Mouse (Mus musculus) neural tube, embryonic 13.5 days (tissue): Measurements from ENCODE around the gene Lrsam1. TPM values are rescaled to one million over a fixed set of nuclear protein-coding genes. Genes with fewer than 3 reads are reported as not detected.
A peak's percentile ranks its signal among the peaks of the same experiment; 100 is the strongest.

ENCODE experiments used
- ATAC-seq: fragments of 200-750 bp; cut with Nextera tagmentation; 2 replicates; pipeline ENCODE4 v1.8.0; 2017; ENCODE audit warnings: low read depth, mild to moderate bottlenecking, moderate TSS enrichment, moderate library complexity
- H3K27ac ChIP-seq: fragments of 300-500 bp; sonication (generic); replicated peaks from 2 replicates; pipeline ENCODE4 v1.5.1; 2015; ENCODE audit warnings: moderate library complexity, mild to moderate bottlenecking, inconsistent platforms
- H3K27me3 ChIP-seq: fragments of 300-500 bp; sonication (generic); 2 replicates; pipeline ENCODE4 v1.6.1; 2015; ENCODE audit warnings: mild to moderate bottlenecking, inconsistent platforms
- H3K36me3 ChIP-seq: fragments of 300-500 bp; sonication (generic); 2 replicates; pipeline ENCODE4 v1.6.1; 2015; ENCODE audit warnings: mild to moderate bottlenecking, inconsistent platforms
- H3K4me1 ChIP-seq: fragments of 300-500 bp; sonication (generic); replicated peaks from 2 replicates; pipeline ENCODE4 v1.6.1; 2015; ENCODE audit warnings: inconsistent platforms
- H3K4me2 ChIP-seq: fragments of 300-500 bp; sonication (generic); 2 replicates; pipeline ENCODE4 v1.6.1; 2015; ENCODE audit warnings: inconsistent platforms, mild to moderate bottlenecking, moderate library complexity
- H3K4me3 ChIP-seq: fragments of 300-500 bp; sonication (generic); 2 replicates; pipeline ENCODE4 v1.5.1; 2015; ENCODE audit warnings: mild to moderate bottlenecking, inconsistent platforms
- H3K9ac ChIP-seq: fragments of 300-500 bp; sonication (generic); 2 replicates; pipeline ENCODE4 v1.6.1; 2015; ENCODE audit warnings: moderate library complexity, mild to moderate bottlenecking, inconsistent platforms
- H3K9me3 ChIP-seq: fragments of 300-500 bp; sonication (generic); 2 replicates; pipeline ENCODE4 v1.6.1; 2016; ENCODE audit warnings: inconsistent platforms
- WGBS: fragments of 180-500 bp; shearing (Covaris S2); methylation state at CpG from one replicate; pipeline ENCODE4 v1.1.7; 2015; 5-methylcytosine and 5-hydroxymethylcytosine counted together
- polyA plus RNA-seq: library from polyadenylated mRNA; unstranded; fragments of >200 nt; fragmentation: Nextera tagmentation; extraction: Ambion mirVana; gene quantifications from 2 replicates; pipeline ENCODE4 v1.2.1, GENCODE M21; 2015

Lrsam1 gene
- polyA plus RNA-seq, 1 experiment from 2014 or later = 27.3 TPM

- H3K4me1 ChIP-seq = peaks cover 21% of the 10 kb centered on the region
- peak overlapping the region; percentile 99 for H3K4me2 ChIP-seq
- no peak for ATAC-seq
- H3K27me3 ChIP-seq = no peaks in the 10 kb centered on the region
- no peak overlapping the region for H3K27ac ChIP-seq
- H3K9ac ChIP-seq = peak overlapping the region; percentile 27; the same call in 1 of the 2 replicates
- 3% methylated on average over 4 of the region's 4 CpGs for WGBS
- no peaks in the 10 kb centered on the region for H3K36me3 ChIP-seq
- no peaks in the 10 kb centered on the region for H3K9me3 ChIP-seq
- H3K4me3 ChIP-seq = peak overlapping the region; percentile 88
Observed at GRCm38 (mm10) chr2:32982700-32983099, 21.3 kb upstream of the Lrsam1 start.

GRCm38 (mm10) chr2:32981725-32982271, 20.4 kb upstream of the Lrsam1 start, which contains the start of gene Slc2a8:
Gene Slc2a8, minus strand, starts transcription at chr2:32982083.
- no peaks in the 10 kb centered on the region for H3K9me3 ChIP-seq
- peak within 1 kb of the TSS; percentile 88 for H3K4me3 ChIP-seq
- H3K4me2 ChIP-seq = peak within 1 kb of the TSS; percentile 99
- H3K9ac ChIP-seq = peak within 1 kb of the TSS; percentile 92
- no peaks in the 10 kb centered on the region for H3K27me3 ChIP-seq
- H3K27ac ChIP-seq = peak within 1 kb of the TSS; percentile 81
- H3K4me1 ChIP-seq = peaks cover 23% of the 10 kb centered on the region
- peak; percentile 99 for ATAC-seq
- WGBS = under 1% methylated on average over 43 of the region's 50 CpGs
- H3K36me3 ChIP-seq = no peaks in the 10 kb centered on the region

GRCm38 (mm10) chr2:32981281-32981680, 19.9 kb upstream of the Lrsam1 start:
- Histone ChIP-seq H3K9me3 (no peaks in the 10 kb centered on the region), H3K4me3 (peak overlapping the region; percentile 88), H3K27me3 (no peaks in the 10 kb centered on the region), H3K4me2 (peak overlapping the region; percentile 99), H3K9ac (peak overlapping the region; percentile 92), H3K36me3 (peaks cover 3% of the 10 kb centered on the region), H3K4me1 (peaks cover 25% of the 10 kb centered on the region), H3K27ac (peak overlapping the region; percentile 81)
- ATAC-seq = peak; percentile 54
- WGBS = 3% methylated on average over 23 of the region's 23 CpGs

GRCm38 (mm10) chr2:32979675-32980074, 18.3 kb upstream of the Lrsam1 start:
- Histone ChIP-seq H3K4me2 (no peak overlapping the region), H3K27me3 (no peaks in the 10 kb centered on the region), H3K4me1 (peaks cover 25% of the 10 kb centered on the region), H3K4me3 (no peak overlapping the region), H3K27ac (no peak overlapping the region), H3K9ac (peak overlapping the region; percentile 31; the same call in 1 of the 2 replicates), H3K36me3 (peaks cover 19% of the 10 kb centered on the region), H3K9me3 (no peaks in the 10 kb centered on the region)
- ATAC-seq = no peak
- 86% methylated on average over 7 of the region's 7 CpGs for WGBS

GRCm38 (mm10) chr2:32978675-32979074, 17.3 kb upstream of the Lrsam1 start:
- Histone ChIP-seq H3K4me2 (no peak overlapping the region), H3K27ac (no peak overlapping the region)

GRCm38 (mm10) chr2:32977114-32977513, 15.7 kb upstream of the Lrsam1 start:
- H3K36me3 ChIP-seq = peaks cover 42% of the 10 kb centered on the region
- peak overlapping the region; percentile 18; the same call in 1 of the 2 replicates for H3K9ac ChIP-seq
- 79% methylated on average over 5 of the region's 5 CpGs for WGBS
- H3K4me3 ChIP-seq = no peak overlapping the region
- H3K4me2 ChIP-seq = no peak overlapping the region
- H3K4me1 ChIP-seq = peaks cover 17% of the 10 kb centered on the region
- no peak overlapping the region for H3K27ac ChIP-seq
- no peaks in the 10 kb centered on the region for H3K27me3 ChIP-seq
- no peaks in the 10 kb centered on the region for H3K9me3 ChIP-seq
- no peak for ATAC-seq

More at GRCm38 (mm10) chr2:32978675-32979074, 17.3 kb upstream of the Lrsam1 start:
- no peak for ATAC-seq
- peaks cover 25% of the 10 kb centered on the region for H3K4me1 ChIP-seq
- no peaks in the 10 kb centered on the region for H3K9me3 ChIP-seq
- H3K27me3 ChIP-seq = no peaks in the 10 kb centered on the region
- H3K36me3 ChIP-seq = peaks cover 29% of the 10 kb centered on the region
- no peak overlapping the region for H3K4me3 ChIP-seq
- H3K9ac ChIP-seq = no peak overlapping the region
- WGBS = 83% methylated on average over 3 of the region's 3 CpGs

GRCm38 (mm10) chr2:32974216-32974615, 12.8 kb upstream of the Lrsam1 start:
- Histone ChIP-seq H3K27ac (no peak overlapping the region), H3K9me3 (no peaks in the 10 kb centered on the region), H3K4me1 (peaks cover 15% of the 10 kb centered on the region), H3K4me3 (no peak overlapping the region), H3K4me2 (no peak overlapping the region), H3K36me3 (peaks cover 42% of the 10 kb centered on the region), H3K27me3 (no peaks in the 10 kb centered on the region), H3K9ac (no peak overlapping the region)
- WGBS = 89% methylated on average over 8 of the region's 8 CpGs
- no peak for ATAC-seq

GRCm38 (mm10) chr2:32971235-32971634, 9.8 kb upstream of the Lrsam1 start:
- 26% methylated on average over 9 of the region's 9 CpGs for WGBS
- H3K36me3 ChIP-seq = peaks cover 38% of the 10 kb centered on the region
- H3K9me3 ChIP-seq = no peaks in the 10 kb centered on the region
- H3K27ac ChIP-seq = no peak overlapping the region
- H3K4me3 ChIP-seq = no peak overlapping the region
- no peaks in the 10 kb centered on the region for H3K27me3 ChIP-seq
- H3K4me1 ChIP-seq = peaks cover 28% of the 10 kb centered on the region
- ATAC-seq = no peak
- H3K9ac ChIP-seq = no peak overlapping the region
- no peak overlapping the region for H3K4me2 ChIP-seq

GRCm38 (mm10) chr2:32969326-32969725, 7.9 kb upstream of the Lrsam1 start:
- Histone ChIP-seq H3K4me2 (no peak overlapping the region), H3K36me3 (peaks cover 28% of the 10 kb centered on the region), H3K4me3 (no peak overlapping the region), H3K9me3 (no peaks in the 10 kb centered on the region), H3K27me3 (no peaks in the 10 kb centered on the region), H3K27ac (no peak overlapping the region), H3K9ac (0 out of 2 replicates have a peak overlapping the region, but pooled peaks have one; percentile 38), H3K4me1 (peaks cover 38% of the 10 kb centered on the region)
- WGBS = 91% methylated on average over 8 of the region's 8 CpGs
- ATAC-seq = no peak

GRCm38 (mm10) chr2:32968024-32968614, 6.7 kb upstream of the Lrsam1 start:
- Histone ChIP-seq H3K4me2 (peak overlapping the region; percentile 87), H3K4me3 (peak overlapping the region; percentile 59), H3K9ac (peak overlapping the region; percentile 76), H3K27me3 (no peaks in the 10 kb centered on the region), H3K9me3 (no peaks in the 10 kb centered on the region), H3K27ac (peak overlapping the region; percentile 94; the same call in 1 of the 2 replicates), H3K4me1 (peaks cover 50% of the 10 kb centered on the region), H3K36me3 (peaks cover 28% of the 10 kb centered on the region)
- no peak for ATAC-seq
- WGBS = 86% methylated on average over 9 of the region's 9 CpGs

- H3K4me3 ChIP-seq = peak overlapping the region; percentile 59
- no peaks in the 10 kb centered on the region for H3K27me3 ChIP-seq
- H3K4me2 ChIP-seq = peak overlapping the region; percentile 87
- peak; percentile 91 for ATAC-seq
- H3K36me3 ChIP-seq = peaks cover 26% of the 10 kb centered on the region
- peak overlapping the region; percentile 76 for H3K9ac ChIP-seq
- H3K27ac ChIP-seq = peak overlapping the region; percentile 94
- WGBS = under 1% methylated on average over 55 of the region's 55 CpGs
- no peaks in the 10 kb centered on the region for H3K9me3 ChIP-seq
- peaks cover 62% of the 10 kb centered on the region for H3K4me1 ChIP-seq
Observed at GRCm38 (mm10) chr2:32966689-32967631, 5.5 kb upstream of the Lrsam1 start.
